Mouse (Mus musculus): ENCODE results near the gene Rnls.

DNA sequence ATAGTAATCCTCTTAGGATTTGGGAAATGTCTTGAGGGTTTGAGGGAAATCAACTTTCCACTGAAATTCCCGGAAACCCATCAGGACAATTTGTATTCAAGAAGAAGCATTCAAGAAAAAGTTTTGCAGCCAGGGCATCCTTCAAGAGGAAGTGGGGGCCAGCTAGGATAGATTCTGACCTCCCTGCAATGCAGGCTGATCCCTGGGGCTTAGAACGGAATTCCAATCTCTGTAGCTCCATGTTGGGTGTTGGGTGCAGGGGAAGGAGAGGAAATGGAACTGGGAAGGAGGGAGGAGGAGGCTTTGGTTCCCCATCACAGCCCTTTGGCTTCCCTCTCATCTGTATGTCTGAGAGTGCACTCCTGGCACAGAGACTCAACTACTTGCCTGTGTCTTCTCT lies 303.2 kb downstream of the Rnls start:
- TF ChIP-seq POLR2A (IDR thresholded peaks at IDR 0.05; ENCODE audit: insufficient read depth, low read depth, low read length) (no peak), CTCF (IDR thresholded peaks at IDR 0.05; ENCODE audit: insufficient read depth, low read depth, low read length) (no peak)

Measured in olfactory bulb, adult 2 months (tissue).